Mouse (Mus musculus) thymus, adult 2 months (tissue): Measurements from ENCODE around the gene Dhx37. TPM values are rescaled to one million over a fixed set of nuclear protein-coding genes. Genes with fewer than 3 reads are reported as not detected.
A peak's percentile ranks its signal among the peaks of the same experiment; 100 is the strongest.

ENCODE experiments used
- DNase-seq: peaks from one replicate; pipeline ENCODE4 v3.0.0; 2021
- H3K27ac ChIP-seq: fragments of 200-500 bp; 2 replicates; pipeline ENCODE4 v1.5.1; 2012; ENCODE audit warnings: low read length, control low read depth; ENCODE audit not compliant: control insufficient read depth, insufficient read depth
- H3K27me3 ChIP-seq: fragments of 200-500 bp; 2 replicates; pipeline ENCODE4 v1.6.1; 2012; ENCODE audit warnings: mild to moderate bottlenecking, low read length, moderate library complexity, mixed read lengths; ENCODE audit not compliant: control insufficient read depth, insufficient read depth
- H3K36me3 ChIP-seq: fragments of 200-500 bp; 2 replicates; pipeline ENCODE4 v1.6.1; 2012; ENCODE audit warnings: mild to moderate bottlenecking, low read length, moderate library complexity; ENCODE audit not compliant: control insufficient read depth, insufficient read depth
- H3K4me1 ChIP-seq: fragments of 200-500 bp; replicated peaks from 2 replicates; pipeline ENCODE4 v1.6.1; 2012; ENCODE audit warnings: low read length; ENCODE audit not compliant: control insufficient read depth, insufficient read depth
- H3K4me3 ChIP-seq: fragments of 200-500 bp; 2 replicates; pipeline ENCODE4 v1.5.1; 2012; ENCODE audit warnings: mild to moderate bottlenecking, low read length, control low read depth, moderate library complexity; ENCODE audit not compliant: control insufficient read depth, insufficient read depth
- CTCF ChIP-seq: fragments of 200-500 bp; IDR thresholded peaks from 2 replicates; pipeline ENCODE4 v1.5.1; 2012; ENCODE audit warnings: mild to moderate bottlenecking, control low read depth, low read length, moderate library complexity, borderline replicate concordance; ENCODE audit not compliant: control insufficient read depth, poor library complexity, insufficient read depth; ENCODE audit errors: extremely low read depth
- POLR2A ChIP-seq: fragments of 200-500 bp; IDR thresholded peaks from 2 replicates; pipeline ENCODE4 v1.6.1; 2012; ENCODE audit warnings: mild to moderate bottlenecking, low read length, control low read depth, moderate library complexity; ENCODE audit not compliant: control insufficient read depth, poor library complexity, insufficient read depth; ENCODE audit errors: extremely low read depth
- WGBS: fragments of 180-500 bp; shearing (Covaris S2); methylation state at CpG from one replicate; pipeline ENCODE4 v1.1.7; 2018; 5-methylcytosine and 5-hydroxymethylcytosine counted together
- polyA plus RNA-seq: library from polyadenylated mRNA; depleted of rRNA; stranded (reverse); fragments of >200 nt; gene quantifications from 2 replicates; pipeline ENCODE4 v1.2.3, GENCODE M21; 2012

The Dhx37 gene
- polyA plus RNA-seq, 1 experiment = 32.4 TPM

DNA sequence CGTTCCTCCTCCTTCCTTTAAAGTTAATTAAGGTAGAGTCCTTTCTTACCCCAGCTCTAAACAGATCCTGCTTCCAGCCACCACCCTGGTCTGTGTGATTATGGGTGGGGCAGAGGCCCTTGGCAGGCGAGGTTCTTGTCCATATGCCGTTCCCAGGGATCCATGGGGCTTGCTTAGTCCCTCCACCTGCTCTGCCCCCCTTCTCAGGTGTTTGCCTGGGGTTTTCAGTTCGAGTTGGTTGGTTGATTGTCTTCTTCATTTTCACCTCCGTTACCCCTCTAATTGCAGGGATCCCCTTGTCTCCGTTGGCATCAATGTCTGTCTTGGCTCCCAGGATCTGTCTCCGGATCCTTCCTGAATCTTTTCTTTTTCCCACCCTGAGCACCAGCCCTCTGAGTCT is 42.9 kb upstream of the Dhx37 start:
- peaks cover 17% of the 10 kb centered on the region for H3K4me1 ChIP-seq
- no peak overlapping the region for H3K27ac ChIP-seq
- WGBS = 77% methylated on average over 7 of the region's 7 CpGs
- H3K27me3 ChIP-seq = no peaks in the 10 kb centered on the region
- H3K36me3 ChIP-seq = no peaks in the 10 kb centered on the region
- TF ChIP-seq CTCF (no peak), POLR2A (no peak)
- DNase-seq = no peak
- H3K4me3 ChIP-seq = 0 out of 2 replicates have a peak overlapping the region, but pooled peaks have one; percentile 62

DNA sequence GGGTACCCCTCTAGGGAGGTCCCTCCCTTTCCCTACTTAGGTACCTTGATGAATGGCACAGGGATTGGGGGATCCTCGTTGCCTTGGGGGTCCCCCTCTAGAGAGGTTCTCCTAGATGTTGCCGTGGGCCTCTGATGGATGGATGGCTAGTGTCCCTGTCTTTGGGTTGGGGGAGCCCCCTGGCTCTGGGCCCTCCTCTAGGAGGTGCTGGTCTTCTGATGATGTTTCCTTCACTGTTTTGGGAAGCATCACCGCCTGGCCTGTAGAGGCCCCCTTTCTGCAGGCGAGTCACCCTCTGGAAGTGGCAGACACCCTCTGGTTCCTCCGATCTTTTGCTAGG is 42.3 kb upstream of the Dhx37 start:
- TF ChIP-seq CTCF = no peak
- no peak for TF ChIP-seq POLR2A
- Histone ChIP-seq H3K27me3 (no peaks in the 10 kb centered on the region), H3K36me3 (no peaks in the 10 kb centered on the region), H3K4me3 (peak overlapping the region; percentile 62), H3K4me1 (peaks cover 17% of the 10 kb centered on the region), H3K27ac (no peak overlapping the region)
- 34% methylated on average over 5 of the region's 5 CpGs for WGBS
- no peak for DNase-seq

DNA sequence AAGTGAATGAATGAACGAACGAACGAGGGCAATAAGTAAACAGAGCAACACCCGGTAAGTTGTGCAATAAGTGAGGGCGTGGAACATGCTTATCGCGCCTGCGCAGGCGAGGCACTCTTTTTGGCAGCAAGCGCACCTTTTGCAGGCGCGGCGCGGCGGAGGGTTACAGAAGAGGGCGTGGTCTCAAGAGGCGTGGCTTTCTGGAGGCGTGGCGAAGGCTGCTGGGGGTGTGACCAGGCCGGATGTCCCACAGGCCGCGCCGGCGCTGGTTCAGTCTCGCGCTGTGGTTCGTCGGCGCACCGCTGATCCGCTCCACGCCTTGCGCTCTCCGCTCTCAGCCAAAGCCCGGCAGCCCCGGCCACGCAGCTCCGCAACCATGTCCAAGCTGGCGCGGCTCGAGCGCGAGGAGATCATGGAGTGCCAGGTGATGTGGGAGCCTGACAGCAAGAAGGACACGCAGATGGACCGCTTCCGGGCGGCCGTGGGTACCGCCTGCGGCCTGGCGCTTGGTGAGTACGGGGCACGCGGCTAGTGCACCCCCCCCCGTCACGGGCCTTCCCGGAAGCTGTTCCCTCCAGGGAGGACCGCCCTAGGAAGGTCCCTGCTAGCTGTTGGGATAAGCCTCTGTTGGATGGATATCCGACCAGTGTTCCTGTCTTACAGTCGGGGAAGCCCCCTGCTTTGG is 41.8 kb upstream of the Dhx37 start, which contains the start of gene Aacs:
Gene Aacs, plus strand, starts transcription at position 214 of the 685 bp plus-strand sequence.
- WGBS = under 1% methylated on average over 60 of the region's 60 CpGs
- Histone ChIP-seq H3K27ac (no peak within 1 kb of the TSS), H3K36me3 (no peaks in the 10 kb centered on the region), H3K4me3 (peak within 1 kb of the TSS; percentile 62), H3K4me1 (peaks cover 17% of the 10 kb centered on the region), H3K27me3 (no peaks in the 10 kb centered on the region)
- TF ChIP-seq POLR2A = peak; percentile 92
- TF ChIP-seq CTCF = peak; percentile 28; the same call in 1 of the 2 replicates
- DNase-seq = peak; percentile 99

DNA sequence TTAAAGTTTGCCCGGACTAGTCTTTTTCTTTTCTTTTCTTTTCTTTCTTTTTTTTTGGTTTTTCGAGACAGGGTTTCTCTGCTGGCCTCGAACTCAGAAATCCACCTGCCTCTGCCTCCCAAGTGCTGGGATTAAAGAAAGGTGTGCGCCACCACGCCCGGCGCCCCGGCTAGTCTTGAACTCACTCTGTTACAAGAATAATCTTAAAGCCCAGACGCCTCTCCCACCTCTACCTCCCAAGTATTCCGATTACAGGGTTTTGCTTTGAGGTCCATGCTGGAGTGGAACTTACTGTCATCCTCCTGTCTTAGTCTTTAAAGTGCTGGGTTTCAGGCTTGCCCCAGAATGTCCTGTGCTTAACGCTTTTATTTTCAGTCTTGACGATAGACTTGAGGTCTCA is 41.1 kb upstream of the Dhx37 start:
- Histone ChIP-seq H3K4me3 (no peak overlapping the region), H3K4me1 (peaks cover 17% of the 10 kb centered on the region), H3K27me3 (no peaks in the 10 kb centered on the region), H3K27ac (no peak overlapping the region), H3K36me3 (no peaks in the 10 kb centered on the region)
- TF ChIP-seq POLR2A (no peak), CTCF (no peak)
- no peak for DNase-seq
- 70% methylated on average over 12 of the region's 12 CpGs for WGBS

DNA sequence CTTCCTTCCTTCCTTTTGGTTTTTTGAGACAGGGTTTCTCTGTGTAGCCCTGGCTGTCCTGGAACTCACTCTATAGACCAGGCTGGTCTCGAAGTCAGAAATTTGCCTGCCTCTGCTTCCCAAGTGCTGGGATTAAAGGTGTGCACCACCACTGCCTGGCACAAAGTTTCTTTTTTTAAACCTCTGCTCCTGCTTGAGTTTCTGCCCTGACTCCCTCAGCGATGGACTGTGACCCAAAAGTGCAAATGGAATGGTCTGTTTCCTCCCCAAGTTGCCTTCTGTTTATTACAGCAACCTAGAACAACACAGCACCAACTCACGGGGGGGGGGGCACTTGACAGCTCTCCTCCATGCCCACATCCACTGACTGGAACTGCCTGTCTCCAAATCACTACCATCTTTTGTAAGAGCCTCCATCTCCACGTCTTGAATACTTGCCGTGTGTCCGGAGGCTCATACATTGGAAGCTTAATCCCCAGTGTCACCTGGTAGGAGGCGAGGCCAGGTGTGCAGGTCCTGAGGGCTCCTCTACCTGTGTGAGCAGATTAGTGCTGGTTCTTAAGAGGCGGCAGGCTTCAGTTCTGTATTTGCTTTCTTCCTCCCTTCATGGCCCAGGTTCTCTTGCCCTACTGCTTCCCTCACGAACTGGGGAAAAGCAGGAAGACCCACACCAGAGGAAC is 39.0 kb upstream of the Dhx37 start:
- DNase-seq = no peak
- peaks cover 17% of the 10 kb centered on the region for H3K4me1 ChIP-seq
- no peak overlapping the region for H3K27ac ChIP-seq
- H3K27me3 ChIP-seq = no peaks in the 10 kb centered on the region
- H3K36me3 ChIP-seq = no peaks in the 10 kb centered on the region
- TF ChIP-seq POLR2A (no peak), CTCF (no peak)
- 94% methylated on average over 9 of the region's 9 CpGs for WGBS
- no peak overlapping the region for H3K4me3 ChIP-seq

DNA sequence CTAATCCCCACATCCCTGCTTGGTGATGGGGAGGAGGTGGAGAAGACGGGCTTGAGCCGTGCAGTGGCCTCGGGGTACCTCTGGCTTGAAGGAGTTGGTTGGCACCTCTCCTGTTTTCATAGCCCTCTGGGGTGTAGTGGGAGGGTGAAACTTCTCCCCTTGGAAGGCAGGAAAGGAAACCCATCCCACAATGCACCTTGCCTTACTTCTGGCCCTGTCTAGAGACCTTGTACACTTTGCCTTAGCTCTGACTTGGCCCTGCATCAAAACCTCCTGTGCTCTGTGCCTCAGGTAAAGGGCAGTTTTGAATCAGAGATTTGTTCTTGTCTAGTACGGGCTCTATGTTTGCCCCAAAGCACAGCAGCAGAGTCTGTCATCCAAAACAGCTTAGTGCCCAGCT is 36.8 kb upstream of the Dhx37 start:
- Histone ChIP-seq H3K27me3 (no peaks in the 10 kb centered on the region), H3K4me3 (no peak overlapping the region), H3K36me3 (no peaks in the 10 kb centered on the region), H3K4me1 (no peaks in the 10 kb centered on the region), H3K27ac (no peak overlapping the region)
- 97% methylated on average over 4 of the region's 4 CpGs for WGBS
- DNase-seq = no peak
- TF ChIP-seq CTCF (no peak), POLR2A (no peak)
